Mouse (Mus musculus) CD8-positive naive resting alpha-beta T cell, adult 57 days (primary cell): ENCODE results near the gene Snx13. TPM values are rescaled to one million over a fixed set of nuclear protein-coding genes. Genes with fewer than 3 reads are reported as not detected.

ENCODE experiments used
- total RNA-seq: library from RNA; stranded (reverse); gene quantifications from one replicate; pipeline ENCODE4 v1.2.4, GENCODE M21; 2023

Snx13 gene
- total RNA-seq = 22.0 TPM

GRCm38 (mm10) chr12:35046999-35047319 lies at the start of gene Snx13:
Gene Snx13 (plus strand): TSS chr12:35047186.

Other genes with a start within 250 kb of the Snx13 start
- gene Hdac9, start 130.1 kb upstream of the Snx13 start, total RNA-seq = 6.1 TPM
- gene Prps1l1, start 62.4 kb upstream of the Snx13 start, total RNA-seq = not detected